Mouse (Mus musculus) bone marrow macrophage, adult 2 months (primary cell): ENCODE measurements around the gene Gm20388.

Experiments used
- CTCF ChIP-seq: IDR thresholded peaks from 2 replicates; pipeline ENCODE4 v1.5.1; 2012; ENCODE audit warnings: low read depth, mild to moderate bottlenecking, low read length, moderate library complexity
- POLR2A ChIP-seq: IDR thresholded peaks from 2 replicates; pipeline ENCODE4 v1.6.1; 2012; ENCODE audit warnings: mild to moderate bottlenecking, low read depth, low read length, borderline replicate concordance

- TF ChIP-seq CTCF (no peak), POLR2A (no peak)
Measured at GRCm38 (mm10) chr8:119862749-119863148, 47.9 kb upstream of the Gm20388 start.
